Mouse (Mus musculus): ENCODE data around the gene Rgs6. TPM values are rescaled to one million over a fixed set of nuclear protein-coding genes. Genes with fewer than 3 reads are reported as not detected.

The Rgs6 gene
- total and polyA plus RNA-seq, 3 experiments, result not detected

GRCm38 (mm10) chr12:82822821-82823620, 234.9 kb downstream of the Rgs6 start:
- Histone ChIP-seq H3K79me2 (replicated peaks; ENCODE audit: control insufficient read depth, extremely low read depth, insufficient read depth, poor library complexity, severe bottlenecking) (no peaks in the 10 kb centered on the region), H3K36me3 (replicated peaks in 1 of 2; ENCODE audit: control insufficient read depth in 1 of 2, insufficient read depth in 1 of 2, low read length in 1 of 2) (no peaks in the 10 kb centered on the region), H3K27ac (ENCODE audit: insufficient read depth, low read depth) (no peak overlapping the region), H3K9ac (ENCODE audit: insufficient read depth, low read depth) (no peak overlapping the region), H3K4me1 (ENCODE audit: control insufficient read depth in 1 of 2, insufficient read depth in 2 of 2) (peaks cover 0 to 10% of the 10 kb centered on the region in 2 experiments; a peak in 2 of 4 replicates), H3K4me3 (replicated peaks in 1 of 3; ENCODE audit: low read depth in 2 of 3, low read length in 2 of 3, poor library complexity in 1 of 3) (no peak overlapping the region), H3K9me3 (replicated peaks; ENCODE audit: low read length) (no peaks in the 10 kb centered on the region), H3K4me2 (ENCODE audit: insufficient read depth, low read depth, poor library complexity, severe bottlenecking) (no peak overlapping the region), H3K27me3 (replicated peaks) (no peaks in the 10 kb centered on the region)
- dilution Hi-C loops (cut with MboI; ENCODE audit: extremely low pct_ligation_motif_present, extremely low pct_unique_long_range_greater_than_20kb, low sequenced_read_pairs), result no loop called here
- in situ Hi-C loops (cut with MboI; ENCODE audit: low pct_ligation_motif_present, low pct_unique_long_range_greater_than_20kb, low sequenced_read_pairs), result no loop called here
- TF ChIP-seq TBP (conservative IDR thresholded peaks at IDR 0.05; ENCODE audit: low read depth, low read length) (no peak), CTCF (conservative IDR thresholded peaks at IDR 0.05 in 1 of 2, IDR thresholded peaks at IDR 0.05 in 1 of 2; ENCODE audit: low read depth in 2 of 2, low read length in 2 of 2) (no peak), MYC (IDR thresholded peaks at IDR 0.05; ENCODE audit: low read depth, low read length) (no peak), JUND (conservative IDR thresholded peaks at IDR 0.05; ENCODE audit: low read depth, low read length) (no peak), UBTF (IDR thresholded peaks at IDR 0.05; ENCODE audit: low read depth, low read length) (no peak), SIN3A (IDR thresholded peaks at IDR 0.05; ENCODE audit: low read length) (no peak), HCFC1 (IDR thresholded peaks at IDR 0.05; ENCODE audit: low read depth, low read length) (no peak), ZMIZ1 (IDR thresholded peaks at IDR 0.05; ENCODE audit: low read depth, low read length) (no peak), RCOR1 (conservative IDR thresholded peaks at IDR 0.05; ENCODE audit: low read depth, low read length) (no peak), SMC3 (IDR thresholded peaks at IDR 0.05; ENCODE audit: low read depth, low read length) (no peak), POLR2A (IDR thresholded peaks at IDR 0.05; ENCODE audit: low read depth, low read length) (no peak), ETS1 (conservative IDR thresholded peaks at IDR 0.05; ENCODE audit: low read depth, low read length) (no peak), E2F4 (IDR thresholded peaks at IDR 0.05; ENCODE audit: insufficient replicate concordance, low read depth, low read length) (no peak)
- DNase-seq (ENCODE audit: extremely low read depth), result no peak

- no peak for TF ChIP-seq POLR2AphosphoS2 (IDR thresholded peaks at IDR 0.05; ENCODE audit: low read depth, low read length)
- TF ChIP-seq MXI1 (IDR thresholded peaks at IDR 0.05; ENCODE audit: low read depth, low read length), result no peak
- TF ChIP-seq SIN3A (IDR thresholded peaks at IDR 0.05; ENCODE audit: low read length), result no peak
- TF ChIP-seq CTCF (conservative IDR thresholded peaks at IDR 0.05 in 1 of 2, IDR thresholded peaks at IDR 0.05 in 1 of 2; ENCODE audit: low read depth in 2 of 2, low read length in 2 of 2), result no peak
- no peak for TF ChIP-seq UBTF (IDR thresholded peaks at IDR 0.05; ENCODE audit: low read depth, low read length)
- no peak for TF ChIP-seq ETS1 (conservative IDR thresholded peaks at IDR 0.05; ENCODE audit: low read depth, low read length)
- no peak for TF ChIP-seq POLR2A (IDR thresholded peaks at IDR 0.05; ENCODE audit: low read depth, low read length)
- TF ChIP-seq USF1 (IDR thresholded peaks at IDR 0.05; ENCODE audit: low read depth, low read length), result no peak
- no peak for TF ChIP-seq PAX5 (IDR thresholded peaks at IDR 0.05; ENCODE audit: low read length)
- no peak for TF ChIP-seq MYC (IDR thresholded peaks at IDR 0.05; ENCODE audit: low read depth, low read length)
- TF ChIP-seq MAFK (IDR thresholded peaks at IDR 0.05; ENCODE audit: insufficient replicate concordance, low read length), result no peak
- TF ChIP-seq ELF1 (IDR thresholded peaks at IDR 0.05; ENCODE audit: low read depth, low read length), result no peak
- no peak for TF ChIP-seq RAD21 (IDR thresholded peaks at IDR 0.05; ENCODE audit: low read depth, low read length)
- TF ChIP-seq NELFE (IDR thresholded peaks at IDR 0.05; ENCODE audit: low read depth, low read length), result no peak
- no peak for TF ChIP-seq MAZ (IDR thresholded peaks at IDR 0.05; ENCODE audit: low read depth, low read length)
- no peak for TF ChIP-seq EP300 (IDR thresholded peaks at IDR 0.05; ENCODE audit: low read length)
- no peak for TF ChIP-seq TBP (conservative IDR thresholded peaks at IDR 0.05; ENCODE audit: low read depth, low read length)
- in situ Hi-C loops (cut with MboI; ENCODE audit: low pct_ligation_motif_present, low pct_unique_long_range_greater_than_20kb, low sequenced_read_pairs), result no loop called here
Measured at GRCm38 (mm10) chr12:82830333-82830732, 242.2 kb downstream of the Rgs6 start.

More at GRCm38 (mm10) chr12:82830333-82830732, 242.2 kb downstream of the Rgs6 start:
- H3K36me3 ChIP-seq (replicated peaks in 1 of 2; ENCODE audit: control insufficient read depth in 1 of 2, insufficient read depth in 1 of 2, low read length in 1 of 2), result no peaks in the 10 kb centered on the region
- H3K4me1 ChIP-seq (ENCODE audit: control insufficient read depth in 1 of 2, insufficient read depth in 2 of 2), result no peaks in the 10 kb centered on the region
- no peak overlapping the region for H3K27ac ChIP-seq (ENCODE audit: insufficient read depth, low read depth)
- dilution Hi-C loops (cut with MboI; ENCODE audit: extremely low pct_ligation_motif_present, extremely low pct_unique_long_range_greater_than_20kb, low sequenced_read_pairs), result no loop called here
- no peak overlapping the region for H3K9ac ChIP-seq (ENCODE audit: insufficient read depth, low read depth)
- no peaks in the 10 kb centered on the region for H3K9me3 ChIP-seq (replicated peaks; ENCODE audit: low read length)
- no peaks in the 10 kb centered on the region for H3K79me2 ChIP-seq (replicated peaks; ENCODE audit: control insufficient read depth, extremely low read depth, insufficient read depth, poor library complexity, severe bottlenecking)
- no peaks in the 10 kb centered on the region for H3K27me3 ChIP-seq (replicated peaks)
- no peak overlapping the region for H3K4me3 ChIP-seq (replicated peaks in 1 of 3; ENCODE audit: low read depth in 2 of 3, low read length in 2 of 3, poor library complexity in 1 of 3)
- DNase-seq (ENCODE audit: extremely low read depth), result no peak
- H3K4me2 ChIP-seq (ENCODE audit: insufficient read depth, low read depth, poor library complexity, severe bottlenecking), result no peak overlapping the region
